Mouse (Mus musculus): ENCODE results near the gene Ran. TPM values are rescaled to one million over a fixed set of nuclear protein-coding genes. Genes with fewer than 3 reads are reported as not detected.
"Not testable (repeated sequence)": the region's sequence is repeated elsewhere in the genome, so short reads cannot be mapped to it uniquely, and the experiment has no call there.

Ran gene
- total RNA-seq (2015; ENCODE audit: low replicate concordance) (305 and 343 TPM in 2 replicates), total RNA-seq (2017; ENCODE audit: low replicate concordance) (152 and 197 TPM in 2 replicates)

GRCm38 (mm10) chr5:129019497-129020299 is at the start of gene Ran:
TSS of gene Ran (plus strand) at chr5:129020069.
- ATAC-seq (replicated peaks; ENCODE audit: low FRiP score, poor library complexity, severe bottlenecking): peak; percentile 84

GRCm38 (mm10) chr5:128970878-128971277 is 49.0 kb upstream of the Ran start:
- no peak for ATAC-seq (replicated peaks; ENCODE audit: low FRiP score, poor library complexity, severe bottlenecking)

GRCm38 (mm10) chr5:128971298-128971697 is 48.6 kb upstream of the Ran start:
- peak; percentile 59 for ATAC-seq (replicated peaks; ENCODE audit: low FRiP score, poor library complexity, severe bottlenecking)

- peak; percentile 65 for ATAC-seq (replicated peaks; ENCODE audit: low FRiP score, poor library complexity, severe bottlenecking)
Measured at GRCm38 (mm10) chr5:128976266-128976665, 43.6 kb upstream of the Ran start.

GRCm38 (mm10) chr5:128977466-128977865 is 42.4 kb upstream of the Ran start:
- ATAC-seq (replicated peaks; ENCODE audit: low FRiP score, poor library complexity, severe bottlenecking): not testable (repeated sequence)

- ATAC-seq (replicated peaks; ENCODE audit: low FRiP score, poor library complexity, severe bottlenecking): no peak
Measured at GRCm38 (mm10) chr5:128978957-128979356, 40.9 kb upstream of the Ran start.

- no peak for ATAC-seq (replicated peaks; ENCODE audit: low FRiP score, poor library complexity, severe bottlenecking)
Measured at GRCm38 (mm10) chr5:128980857-128981256, 39.0 kb upstream of the Ran start.

- peak; percentile 56; the same call in 1 of the 2 replicates for ATAC-seq (replicated peaks; ENCODE audit: low FRiP score, poor library complexity, severe bottlenecking)
Measured at GRCm38 (mm10) chr5:128981607-128982006, 38.3 kb upstream of the Ran start.

GRCm38 (mm10) chr5:128984536-128984935 is 35.3 kb upstream of the Ran start:
- 0 out of 2 replicates have a peak, but pooled peaks have one; percentile 6 for ATAC-seq (replicated peaks; ENCODE audit: low FRiP score, poor library complexity, severe bottlenecking)

- no peak for ATAC-seq (replicated peaks; ENCODE audit: low FRiP score, poor library complexity, severe bottlenecking)
Measured at GRCm38 (mm10) chr5:128985946-128986345, 33.9 kb upstream of the Ran start.

- ATAC-seq (replicated peaks; ENCODE audit: low FRiP score, poor library complexity, severe bottlenecking): no peak
Measured at GRCm38 (mm10) chr5:128987141-128987954, 32.5 kb upstream of the Ran start.

- peak; percentile 94 for ATAC-seq (replicated peaks; ENCODE audit: low FRiP score, poor library complexity, severe bottlenecking)
Measured at GRCm38 (mm10) chr5:129000706-129001468, 19.0 kb upstream of the Ran start.

GRCm38 (mm10) chr5:129002571-129003011 is 17.3 kb upstream of the Ran start:
- ATAC-seq (replicated peaks; ENCODE audit: low FRiP score, poor library complexity, severe bottlenecking): no peak

- ATAC-seq (replicated peaks; ENCODE audit: low FRiP score, poor library complexity, severe bottlenecking): no peak
Measured at GRCm38 (mm10) chr5:129005416-129005815, 14.5 kb upstream of the Ran start.

- peak; percentile 47; the same call in 1 of the 2 replicates for ATAC-seq (replicated peaks; ENCODE audit: low FRiP score, poor library complexity, severe bottlenecking)
Measured at GRCm38 (mm10) chr5:129006031-129006788, 13.7 kb upstream of the Ran start.

GRCm38 (mm10) chr5:129007105-129007957 is 12.5 kb upstream of the Ran start:
- ATAC-seq (replicated peaks; ENCODE audit: low FRiP score, poor library complexity, severe bottlenecking): peak; percentile 71

GRCm38 (mm10) chr5:129008008-129008407 is 11.9 kb upstream of the Ran start:
- ATAC-seq (replicated peaks; ENCODE audit: low FRiP score, poor library complexity, severe bottlenecking): peak; percentile 48; the same call in 1 of the 2 replicates

GRCm38 (mm10) chr5:129008412-129008826 is 11.4 kb upstream of the Ran start, which contains the start of gene Stx2:
TSS of gene Stx2 (minus strand) at chr5:129008574.
- ATAC-seq (replicated peaks; ENCODE audit: low FRiP score, poor library complexity, severe bottlenecking): peak; percentile 83

Data from erythroid progenitor cell, adult 5-6 weeks (primary cell).